Mouse (Mus musculus): Measurements from ENCODE around the gene Exosc9. TPM values are rescaled to one million over a fixed set of nuclear protein-coding genes. Genes with fewer than 3 reads are reported as not detected.

The Exosc9 gene
- total RNA-seq (2023): 10 to 100 TPM; 13.0 to 16.5 TPM

GRCm38 (mm10) chr3:36552406-36553047, at the start of gene Exosc9:
Gene Exosc9 (plus strand): TSS chr3:36552606.

GRCm38 (mm10) chr3:36521073-36522060, 31.0 kb upstream of the Exosc9 start, which contains the start of gene Gm11549:
Gene Gm11549 (minus strand): TSS chr3:36521813.

GRCm38 (mm10) chr3:36571827-36572378, 19.5 kb downstream of the Exosc9 start, which contains the start of gene Ccna2:
Gene Ccna2 (minus strand): TSS chr3:36572150.

GRCm38 (mm10) chr3:36613202-36613907, 60.9 kb downstream of the Exosc9 start, which contains the start of gene Bbs7:
Gene Bbs7 (minus strand): TSS chr3:36613477.

Other genes starting within 250 kb of the Exosc9 start
- 100 to 1,000 TPM; 121 to 159 TPM for gene Anxa5, start 76.7 kb upstream of the Exosc9 start, total RNA-seq (2023)
- under 1 TPM in 1 of 2 experiments, not detected in 1; 0.53 TPM for gene 1810062G17Rik, start 76.7 kb upstream of the Exosc9 start, total RNA-seq (2023)
- gene Gm11549, start 30.8 kb upstream of the Exosc9 start, total RNA-seq (2023): not detected
- gene Ccna2, start 19.5 kb downstream of the Exosc9 start, total RNA-seq (2023): 10 to 100 TPM; 80.2 to 83.8 TPM
- under 1 TPM; 0.51 to 0.71 TPM for gene Bbs7, start 60.9 kb downstream of the Exosc9 start, total RNA-seq (2023)
- not detected for gene Trpc3, start 137.6 kb downstream of the Exosc9 start, total RNA-seq (2023)

Measured in neutrophil, adult 59 days (primary cell).